Mouse (Mus musculus): ENCODE data around the gene Cdkn2a. TPM values are rescaled to one million over a fixed set of nuclear protein-coding genes. Genes with fewer than 3 reads are reported as not detected.

The Cdkn2a gene
- not detected for polyA plus RNA-seq (2017; shearing (Covaris generic))

DNA sequence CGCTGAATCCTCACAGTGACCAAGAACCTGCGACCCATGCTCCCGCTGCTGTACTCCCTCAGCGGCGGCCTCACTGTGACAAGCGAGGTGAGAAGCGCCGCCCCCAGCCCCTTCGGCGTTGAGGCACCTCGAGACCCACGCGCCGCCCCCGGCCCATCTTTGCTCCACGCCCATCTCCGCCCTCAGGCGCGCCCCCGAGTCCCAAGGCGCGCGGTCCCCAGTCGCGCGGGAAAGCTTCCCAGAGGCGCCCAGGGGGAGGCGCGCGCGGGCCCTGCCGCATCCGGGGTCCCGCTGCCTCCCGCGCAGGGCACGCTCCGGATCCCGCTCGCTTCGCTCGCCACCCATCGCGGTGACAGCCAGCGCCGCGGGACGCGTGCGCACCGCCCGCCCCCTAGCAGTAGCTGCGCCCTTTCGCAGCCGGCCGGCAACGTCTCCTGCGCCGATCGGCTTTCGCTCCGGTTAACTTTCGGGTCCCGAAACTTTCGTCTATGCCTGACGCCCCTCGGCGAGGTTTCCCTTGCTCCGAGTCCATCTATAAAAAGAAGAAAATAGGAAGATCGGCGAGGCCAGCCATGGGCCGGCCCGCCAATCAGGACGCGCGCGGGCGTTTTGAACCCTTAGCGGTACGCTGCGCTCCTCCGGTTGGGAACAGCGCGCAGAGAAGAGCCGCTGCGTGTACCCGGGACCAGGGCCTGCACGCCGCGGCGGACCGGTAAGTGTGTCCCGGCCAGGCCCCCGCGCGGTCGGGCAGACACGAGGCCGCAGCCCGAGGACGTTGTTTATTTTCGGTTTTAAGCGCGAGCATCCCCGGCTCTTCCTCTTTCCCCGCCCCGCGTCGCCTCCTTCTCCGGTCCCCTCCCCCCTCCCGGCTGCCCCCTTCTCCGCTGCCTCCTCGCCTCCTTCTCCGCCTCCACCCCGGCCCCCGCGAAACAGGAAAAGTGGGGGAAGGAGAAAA is at the start of gene Cdkn2a:
TSS of gene Cdkn2a (minus strand) at position 168 of the 955 bp plus-strand sequence.

GRCm38 (mm10) chr4:89310491-89311254 is 16.2 kb upstream of the Cdkn2a start, which contains the start of gene Cdkn2b:
Gene Cdkn2b, minus strand, starts transcription at chr4:89311039.

Other genes with a start within 250 kb of the Cdkn2a start
- gene Mtap, start 157.5 kb downstream of the Cdkn2a start, polyA plus RNA-seq (2017; shearing (Covaris generic)), result 53.6 TPM
- gene Cdkn2b, start 16.4 kb upstream of the Cdkn2a start, polyA plus RNA-seq (2017; shearing (Covaris generic)), result 0.67 TPM